Mouse (Mus musculus) neutrophil, adult 65 days (primary cell): ENCODE measurements around the gene Agt. TPM values are rescaled to one million over a fixed set of nuclear protein-coding genes. Genes with fewer than 3 reads are reported as not detected.

Experiments
- total RNA-seq: library from RNA; stranded (reverse); gene quantifications from 2 replicates; pipeline ENCODE4 v1.2.4, GENCODE M21; 2023

Agt gene
- not detected in 2 replicates for total RNA-seq

DNA sequence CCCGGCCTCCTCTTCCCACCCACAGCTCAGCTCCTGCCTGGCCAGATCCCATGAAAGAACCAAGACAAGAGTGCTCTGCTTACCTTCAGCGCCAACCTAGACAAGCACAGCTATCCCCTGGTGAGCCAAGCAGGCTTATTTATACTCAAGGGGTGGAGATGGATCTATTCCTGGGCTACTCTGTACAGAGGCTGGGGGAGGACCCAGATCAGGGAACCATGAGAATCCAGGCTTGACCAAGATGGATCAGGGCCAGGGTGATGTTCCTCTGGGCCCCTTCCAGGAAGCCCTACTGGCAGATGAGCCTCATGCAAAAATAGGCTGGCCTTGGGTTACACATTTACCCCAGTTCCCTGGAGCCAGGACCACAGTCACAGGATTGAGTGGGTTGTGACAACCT lies at the start of gene Agt:
TSS of gene Agt (minus strand) at position 114 of the 400 bp plus-strand sequence.

GRCm38 (mm10) chr8:124575811-124576210 lies 6.3 kb upstream of the Agt start, which contains the start of gene Capn9:
Gene Capn9 (plus strand): TSS chr8:124576111.

DNA sequence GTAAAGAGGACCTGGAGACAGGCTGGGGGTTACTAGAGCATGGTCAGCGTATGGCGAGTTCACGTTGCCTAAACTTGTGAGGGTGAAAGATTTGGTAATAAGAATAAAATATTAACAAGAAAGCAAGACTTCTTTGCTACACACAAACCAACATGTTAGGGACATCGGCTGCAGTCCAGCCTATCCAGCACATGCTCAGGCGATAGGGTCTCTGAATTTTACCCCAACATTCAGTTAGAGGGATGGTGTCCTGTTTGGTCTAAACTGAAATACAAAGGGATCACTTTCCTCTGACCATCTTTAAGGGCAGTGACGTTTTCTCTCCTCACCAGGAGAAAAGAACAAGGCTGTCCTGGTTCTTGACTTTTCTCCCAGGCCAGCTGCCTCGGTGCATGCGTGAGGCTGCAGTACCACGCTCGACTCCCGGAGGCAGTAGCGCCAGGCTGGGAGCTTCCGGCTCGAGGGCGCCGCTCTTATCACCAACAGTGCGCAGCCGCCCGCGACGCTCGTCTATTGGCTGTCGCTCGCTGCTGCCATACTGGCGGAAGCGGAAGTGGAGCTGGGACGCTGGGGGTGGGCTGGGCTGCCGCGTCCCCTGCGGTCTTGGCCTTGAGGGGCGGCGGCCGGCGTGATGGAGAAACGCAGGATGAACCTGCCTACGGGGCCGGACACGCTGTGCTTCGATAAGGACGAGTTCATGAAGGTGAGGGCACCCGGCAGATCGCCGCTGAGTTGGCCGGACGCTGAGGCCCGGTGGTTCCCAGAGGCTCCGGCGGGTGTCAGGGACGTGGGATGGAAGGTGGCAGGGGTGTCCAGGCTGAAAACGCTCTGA lies 49.0 kb downstream of the Agt start, which contains the start of gene Cog2:
TSS of gene Cog2 (plus strand) at position 519 of the 832 bp plus-strand sequence.

Other genes with a start within 250 kb of the Agt start
- 0.44 TPM in 1 of 2 replicates, not detected in the other for gene Pgbd5, start 130.0 kb downstream of the Agt start, total RNA-seq
- 29.1 and 48.7 TPM in 2 replicates for gene Cog2, start 48.9 kb downstream of the Agt start, total RNA-seq
- not detected in 2 replicates for gene Capn9, start 6.4 kb upstream of the Agt start, total RNA-seq
- 2.9 and 3.8 TPM in 2 replicates for gene 2310022B05Rik, start 93.7 kb upstream of the Agt start, total RNA-seq
- 38.5 and 39.1 TPM in 2 replicates for gene Ttc13, start 152.3 kb upstream of the Agt start, total RNA-seq
- gene Arv1, start 152.4 kb upstream of the Agt start, total RNA-seq = 2.1 and 2.5 TPM in 2 replicates
- not detected in 2 replicates for gene Fam89a, start 182.1 kb upstream of the Agt start, total RNA-seq
- gene Trim67, start 223.4 kb upstream of the Agt start, total RNA-seq = not detected in 2 replicates